Mouse (Mus musculus) testis, postnatal 14 days (tissue): ENCODE measurements around the gene Gm20388.

ENCODE experiments used
- DNase-seq: peaks from one replicate; pipeline ENCODE4 v3.0.0; 2021; ENCODE audit warnings: low spot score

Gene Gm20388

DNA sequence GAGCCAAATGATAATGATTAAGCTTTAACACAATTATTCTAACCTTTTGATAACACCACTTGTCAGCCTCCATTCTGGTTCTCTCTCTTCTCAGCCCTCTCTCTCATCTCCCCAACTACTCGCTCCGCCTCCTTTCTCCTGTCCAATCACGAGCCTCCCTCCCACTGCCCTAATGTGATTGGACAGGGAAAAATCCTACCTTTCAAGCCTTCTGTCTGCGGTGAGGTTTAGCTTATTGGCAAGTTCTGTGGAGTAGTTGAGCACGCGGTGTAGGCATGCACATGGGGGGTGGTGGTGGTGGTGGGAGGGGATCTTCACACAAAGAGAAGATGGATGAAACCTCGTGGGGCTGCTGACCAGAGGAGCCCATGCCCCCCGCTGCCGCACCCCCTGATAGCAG is 102.3 kb downstream of the Gm20388 start:
- no peak for DNase-seq

DNA sequence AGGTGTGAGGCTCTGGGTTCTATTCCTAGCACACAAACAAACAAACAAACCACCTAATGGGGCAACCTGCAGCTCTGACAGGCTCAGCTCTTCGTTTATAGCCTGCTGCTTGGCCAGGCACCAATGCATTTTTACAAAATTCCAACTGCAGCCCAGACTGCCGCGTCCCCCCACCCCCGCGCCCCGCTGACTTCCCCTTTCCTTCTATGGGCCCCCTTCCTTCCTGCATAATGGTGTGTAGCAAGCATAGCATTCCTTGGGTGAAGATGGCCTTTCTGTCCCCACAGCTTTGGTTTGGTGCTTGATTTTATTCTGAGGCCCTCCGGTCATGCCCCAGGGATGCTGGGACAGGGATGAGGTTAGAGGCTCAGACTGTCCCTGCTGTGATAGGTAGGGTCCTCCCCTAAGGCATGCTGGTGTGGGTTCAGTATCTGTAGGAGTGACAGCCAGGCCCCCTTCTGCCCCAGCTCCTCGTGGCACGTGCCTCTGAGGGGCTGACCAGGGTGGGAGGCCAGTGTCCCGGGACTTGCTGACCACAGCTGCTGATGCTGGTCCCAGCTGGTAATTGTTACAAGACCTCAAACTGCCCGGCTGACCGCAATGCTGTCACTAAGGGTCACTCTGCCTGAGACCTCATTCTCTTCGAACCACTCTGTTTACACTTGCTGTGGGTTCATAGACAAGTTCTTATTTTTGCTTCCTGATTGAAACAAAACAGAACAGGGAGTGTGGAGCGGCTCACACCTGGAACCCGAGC is 103.8 kb downstream of the Gm20388 start:
- DNase-seq = no peak

DNA sequence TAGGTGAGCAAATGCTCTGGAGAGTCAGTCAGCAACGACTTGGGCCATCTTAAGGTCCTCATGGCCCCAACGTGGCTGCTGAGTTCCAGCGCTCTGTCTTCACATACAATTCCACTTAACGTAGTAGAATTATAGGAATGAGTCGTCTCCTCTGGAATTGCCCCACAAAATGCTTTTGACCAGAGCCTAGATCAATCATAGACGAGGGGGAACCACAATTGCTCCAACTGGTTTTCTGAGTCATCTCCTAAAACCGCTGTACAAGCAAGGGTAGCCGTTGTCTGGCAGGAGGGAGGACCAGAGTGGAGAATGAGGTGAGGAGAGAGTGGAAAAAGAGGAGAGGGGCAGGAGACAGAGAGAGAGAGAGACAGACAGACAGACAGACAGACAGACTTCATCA is 105.3 kb downstream of the Gm20388 start:
- DNase-seq = no peak

DNA sequence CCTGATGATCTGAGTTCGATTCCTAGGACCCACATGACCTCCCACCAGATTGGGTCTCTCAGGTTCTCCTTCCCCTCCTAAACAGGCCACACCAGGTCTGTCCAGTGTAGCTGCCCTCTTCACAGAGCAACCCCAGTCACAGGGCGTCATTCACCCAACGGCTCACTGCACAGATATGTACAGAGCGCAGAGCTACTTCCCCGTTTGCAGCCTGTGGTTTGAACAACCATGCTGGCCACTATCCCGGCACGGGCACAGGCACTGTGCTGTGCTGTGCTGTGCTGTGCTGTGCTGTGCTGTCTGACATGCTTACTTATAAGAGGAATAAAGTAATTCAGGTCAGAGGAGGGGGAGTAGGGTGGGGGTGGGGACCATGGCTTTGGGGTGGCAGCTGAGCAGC is 105.8 kb downstream of the Gm20388 start:
- DNase-seq = no peak

DNA sequence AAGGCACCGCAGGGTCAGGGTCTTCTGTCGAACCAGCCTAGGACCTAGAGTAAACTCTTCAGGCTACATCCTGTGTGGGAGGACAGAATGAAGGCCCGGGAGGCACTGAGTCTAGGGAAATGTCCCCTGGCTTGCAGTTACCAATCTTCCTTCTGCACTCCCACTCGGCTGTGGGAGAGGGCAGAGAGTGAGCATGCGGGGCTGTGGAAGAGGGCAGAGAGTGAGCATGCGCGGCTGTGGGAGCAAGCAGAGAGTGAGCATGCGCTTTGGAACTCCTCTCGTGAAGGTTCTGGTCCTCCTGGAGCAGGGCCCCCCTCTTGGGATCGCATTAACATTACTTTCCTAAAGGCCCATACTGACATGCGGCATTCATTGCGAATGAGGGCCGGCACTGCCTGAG is 106.7 kb downstream of the Gm20388 start:
- peak; percentile 43 for DNase-seq

DNA sequence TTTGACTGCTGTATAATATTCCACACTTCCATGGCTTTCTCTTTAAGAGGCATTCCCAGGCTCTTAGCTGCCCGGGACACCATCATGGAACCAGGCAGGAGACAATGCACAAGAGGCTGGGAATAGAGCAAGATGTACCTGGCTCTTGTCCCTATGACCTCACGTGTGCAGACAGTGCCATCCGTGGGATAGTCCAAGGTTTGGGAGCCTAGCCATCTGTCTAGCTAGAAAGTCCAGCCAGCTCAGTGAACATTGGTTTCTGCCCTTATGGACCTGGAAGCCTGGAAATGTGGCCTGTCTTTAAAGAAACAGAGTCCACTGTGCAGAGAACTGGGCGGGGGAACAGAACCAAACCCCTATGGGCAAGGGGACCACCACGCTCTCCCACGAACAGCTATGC is 107.1 kb downstream of the Gm20388 start:
- no peak for DNase-seq

DNA sequence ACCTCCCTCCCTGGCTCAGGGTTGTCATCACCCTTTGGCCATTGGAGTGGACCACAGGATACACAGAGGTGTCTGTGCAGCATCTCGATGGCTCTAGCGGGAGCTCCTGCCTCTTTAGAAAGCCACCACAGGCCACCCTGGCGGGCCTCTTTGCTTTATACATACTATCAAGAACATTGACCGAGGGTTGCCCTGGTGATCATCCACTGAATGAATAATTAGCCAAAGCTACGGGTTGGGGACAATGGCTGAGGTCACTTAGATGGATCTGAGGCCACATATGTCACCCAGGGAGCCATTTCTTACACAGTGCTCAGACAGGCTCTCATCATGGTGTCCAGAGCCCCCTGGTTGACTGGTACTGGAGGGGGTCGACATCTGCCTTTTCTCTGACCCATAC is 107.7 kb downstream of the Gm20388 start:
- no peak for DNase-seq

DNA sequence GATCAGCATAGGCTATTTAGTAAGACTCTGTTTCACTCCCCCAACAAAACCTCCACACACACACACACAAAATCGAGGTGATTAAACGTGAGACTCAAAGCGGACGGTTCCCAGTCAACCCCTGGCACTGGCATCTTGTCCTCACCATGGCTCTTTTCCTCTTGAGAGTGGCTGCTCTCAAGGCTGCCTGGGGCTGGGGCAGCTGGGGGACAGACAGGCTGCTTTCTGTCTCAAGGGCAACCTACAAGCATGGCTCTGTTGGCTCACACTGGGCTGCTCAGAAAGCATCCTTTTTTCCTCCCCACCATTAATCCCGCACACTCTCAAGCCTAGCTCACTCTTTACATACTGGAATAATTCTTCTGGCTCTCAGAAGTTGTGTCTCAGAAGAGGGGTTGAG is 108.7 kb downstream of the Gm20388 start:
- DNase-seq = no peak

DNA sequence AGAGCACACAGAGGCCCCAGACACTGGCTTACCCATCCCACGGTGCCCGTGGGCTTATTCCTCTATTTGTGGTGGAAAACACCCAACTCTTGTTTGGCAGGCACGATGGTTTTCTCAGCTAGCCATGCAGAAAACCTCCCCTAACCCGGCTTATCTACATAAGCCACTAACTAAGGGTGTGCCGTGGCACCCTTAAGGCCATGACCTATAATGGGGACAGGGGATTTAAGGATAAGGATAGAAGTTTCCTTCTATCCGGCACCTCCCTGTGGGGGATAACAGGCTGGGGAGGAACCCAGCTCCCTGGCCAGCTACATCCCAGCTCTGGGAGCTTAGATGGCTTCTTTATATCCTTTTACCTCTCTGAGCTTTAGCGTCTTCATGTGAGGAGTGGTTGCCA is 109.7 kb downstream of the Gm20388 start:
- no peak for DNase-seq

DNA sequence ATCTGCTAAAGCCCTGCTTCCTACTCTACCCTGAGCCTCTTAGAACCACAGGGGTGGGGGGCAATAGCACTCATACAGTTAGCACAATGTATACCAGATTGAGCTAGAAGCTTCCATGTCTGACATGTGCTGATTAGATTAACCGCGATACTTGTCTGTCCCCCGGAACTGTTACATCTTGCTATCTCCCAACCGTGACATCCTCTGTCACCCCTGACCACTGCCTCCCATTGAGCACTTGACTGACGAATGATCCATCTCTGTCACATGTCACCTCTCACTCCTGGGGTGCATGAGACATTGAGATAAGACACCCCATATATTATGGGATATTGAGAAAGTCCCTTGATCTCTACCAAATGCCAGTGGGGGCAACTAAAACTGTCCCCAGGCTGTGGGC is 115.6 kb downstream of the Gm20388 start:
- no peak for DNase-seq

DNA sequence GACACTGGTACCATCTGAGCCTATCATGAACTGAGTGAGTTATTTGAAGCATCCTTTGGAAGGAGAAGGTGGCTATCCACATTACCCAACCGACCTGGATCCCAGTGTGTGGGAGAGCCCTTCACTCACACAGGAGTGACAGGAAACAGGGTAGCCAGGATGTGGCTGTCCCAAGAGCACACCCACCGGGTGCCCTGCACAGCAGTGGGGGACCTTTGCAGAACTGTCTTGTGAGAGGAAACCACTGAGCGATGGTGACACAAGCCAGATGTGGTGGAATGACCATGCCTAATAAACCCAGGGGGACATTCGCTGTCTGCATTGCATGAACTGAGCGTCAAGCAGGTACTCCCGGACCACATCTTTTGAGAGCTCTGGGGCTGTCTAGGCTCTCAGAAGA is 116.3 kb downstream of the Gm20388 start:
- DNase-seq = no peak

DNA sequence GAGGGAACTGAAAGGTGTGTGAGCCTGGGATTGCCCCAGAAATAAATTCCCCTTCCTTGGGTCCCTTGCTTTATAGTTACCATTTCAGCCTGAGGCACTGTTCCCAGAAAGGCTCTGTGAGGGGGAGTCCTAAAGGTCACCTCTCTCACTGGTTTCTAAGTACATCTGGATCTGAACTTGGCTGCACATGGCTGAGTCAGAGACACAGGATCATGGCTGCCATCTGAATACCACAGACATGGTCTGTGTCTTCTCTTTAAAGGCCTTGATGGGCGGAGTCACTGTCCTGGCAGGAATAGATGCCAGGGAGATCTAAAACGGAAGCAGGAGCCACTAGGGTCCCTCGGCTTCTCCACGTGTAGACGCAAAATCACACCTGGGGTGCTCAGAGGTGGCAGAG is 119.8 kb downstream of the Gm20388 start:
- no peak for DNase-seq

DNA sequence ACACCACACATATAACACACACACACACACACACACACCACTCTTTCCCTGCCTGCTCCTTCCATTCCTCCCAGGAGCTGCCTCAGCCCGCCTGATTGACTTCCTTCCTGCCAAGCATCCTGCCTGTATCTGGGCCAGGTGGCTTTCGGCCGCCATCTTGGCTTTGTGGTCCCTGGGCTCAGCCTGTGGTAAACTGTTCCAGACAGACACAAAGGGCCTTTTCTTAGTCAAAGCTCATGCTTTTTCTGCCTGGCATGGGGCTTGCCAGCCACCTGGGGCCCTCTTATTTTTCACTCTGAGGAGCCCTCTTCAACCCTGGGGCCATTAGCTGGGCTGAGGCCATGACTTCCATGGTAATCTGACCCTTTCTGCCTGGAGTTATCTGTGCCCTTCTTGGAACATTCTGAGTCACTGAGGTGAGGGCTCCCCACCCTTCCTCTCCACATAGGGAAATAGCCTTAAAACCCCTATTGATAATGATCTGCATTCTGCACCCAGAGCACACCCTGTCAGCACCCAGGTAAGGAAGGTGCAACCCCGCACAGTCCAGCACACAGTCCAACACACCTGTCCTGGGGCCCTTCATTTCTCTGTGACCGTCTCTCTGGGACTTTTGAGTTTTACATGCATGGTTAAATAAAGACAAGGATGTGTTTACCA is 122.0 kb downstream of the Gm20388 start:
- no peak for DNase-seq

DNA sequence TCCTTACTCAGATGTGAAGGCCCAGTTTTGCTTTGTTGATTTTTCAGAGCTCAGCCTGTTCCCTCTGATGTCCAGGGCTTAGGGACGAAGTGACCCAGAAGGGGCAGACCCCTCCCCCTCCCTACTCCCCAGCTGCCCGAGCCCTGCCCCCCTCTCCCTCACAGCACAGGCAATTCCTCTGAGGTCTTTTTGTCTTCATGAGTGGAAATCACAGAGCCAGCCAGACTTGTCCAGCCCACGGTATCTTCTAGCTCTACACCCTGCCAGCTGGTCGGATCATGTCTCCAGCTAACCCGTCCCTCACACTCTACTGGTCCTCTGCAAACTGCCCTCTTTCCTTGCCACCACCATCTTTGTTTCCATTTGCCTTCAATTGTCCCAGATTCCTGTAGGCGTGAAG is 123.8 kb downstream of the Gm20388 start:
- peak; percentile 30 for DNase-seq

DNA sequence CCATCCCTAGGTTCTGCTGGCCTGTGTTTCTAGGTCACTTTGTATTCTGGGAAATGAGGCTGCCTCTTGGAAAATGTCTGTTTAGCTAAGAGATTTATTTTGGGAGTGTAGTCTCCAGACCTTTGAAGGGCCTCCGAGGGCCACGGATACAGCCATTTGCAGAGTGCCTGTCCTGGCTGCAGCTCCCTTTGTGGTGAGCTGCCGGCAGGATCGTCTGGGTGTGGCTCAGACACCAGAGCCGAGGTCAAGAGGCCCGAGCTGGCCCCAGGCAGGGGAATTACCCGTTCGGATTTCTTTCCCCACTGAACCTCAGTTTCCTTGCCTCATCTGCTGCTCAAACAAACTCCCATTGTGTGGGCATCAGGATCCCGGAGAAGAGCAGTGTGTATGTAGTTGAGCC is 125.5 kb downstream of the Gm20388 start:
- no peak for DNase-seq

DNA sequence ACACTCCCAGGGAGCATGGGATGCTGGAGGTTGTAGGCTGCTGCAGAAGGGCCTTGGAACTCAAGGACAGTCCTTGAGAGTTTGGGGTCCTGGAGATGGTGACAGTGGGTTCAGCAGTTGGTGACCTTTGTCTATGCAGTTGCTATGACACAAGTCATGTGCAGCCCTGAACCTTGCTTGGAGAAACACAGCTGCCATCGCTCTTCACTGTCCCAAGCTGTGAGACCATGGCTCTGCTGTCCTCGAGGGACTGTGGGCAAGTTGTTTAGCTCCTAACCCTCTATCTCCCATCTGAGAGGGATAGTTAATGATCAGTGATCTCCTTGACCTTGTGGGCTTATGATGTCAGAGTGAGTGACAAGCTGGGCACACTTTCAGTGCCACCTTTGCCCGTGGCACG is 125.9 kb downstream of the Gm20388 start:
- no peak for DNase-seq

DNA sequence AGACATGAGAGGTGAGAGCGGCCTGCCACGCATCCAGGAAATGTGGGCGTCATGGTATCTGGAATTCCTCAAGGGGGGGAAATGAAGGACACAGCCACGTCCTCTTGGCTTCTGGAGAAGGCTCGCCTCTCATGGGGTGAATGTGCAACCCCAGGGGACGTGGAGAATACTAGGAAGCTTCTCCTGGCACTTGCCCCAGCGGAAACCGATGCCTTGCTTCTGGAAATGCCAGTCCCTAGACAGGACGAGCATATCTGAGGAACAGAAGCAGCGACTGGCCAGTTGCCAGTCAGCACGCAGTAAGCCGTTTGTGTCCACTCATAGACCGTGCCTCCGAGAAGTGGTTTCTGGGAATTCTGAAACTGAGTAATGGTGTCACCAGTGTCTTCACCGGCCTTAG is 126.6 kb downstream of the Gm20388 start:
- DNase-seq = no peak

DNA sequence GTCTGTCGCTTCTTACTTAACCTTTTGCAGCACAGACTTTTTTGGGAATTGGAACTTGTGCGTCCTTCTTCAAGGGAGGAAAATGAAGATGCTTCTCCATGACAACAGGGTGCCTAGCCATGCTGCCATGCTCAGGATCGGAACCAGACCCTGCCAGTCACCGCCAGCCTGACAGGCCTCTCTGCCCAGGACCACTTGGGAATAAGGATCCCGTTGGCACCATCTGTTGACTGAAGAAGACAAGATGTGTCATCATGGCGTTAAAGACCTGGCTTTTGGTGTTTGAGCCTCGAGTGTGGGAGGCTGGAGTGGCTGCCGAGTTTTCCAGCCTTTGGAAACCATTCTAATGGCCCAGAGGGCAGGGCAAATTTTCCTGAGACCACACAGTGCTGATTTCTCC is 127.0 kb downstream of the Gm20388 start:
- no peak for DNase-seq

DNA sequence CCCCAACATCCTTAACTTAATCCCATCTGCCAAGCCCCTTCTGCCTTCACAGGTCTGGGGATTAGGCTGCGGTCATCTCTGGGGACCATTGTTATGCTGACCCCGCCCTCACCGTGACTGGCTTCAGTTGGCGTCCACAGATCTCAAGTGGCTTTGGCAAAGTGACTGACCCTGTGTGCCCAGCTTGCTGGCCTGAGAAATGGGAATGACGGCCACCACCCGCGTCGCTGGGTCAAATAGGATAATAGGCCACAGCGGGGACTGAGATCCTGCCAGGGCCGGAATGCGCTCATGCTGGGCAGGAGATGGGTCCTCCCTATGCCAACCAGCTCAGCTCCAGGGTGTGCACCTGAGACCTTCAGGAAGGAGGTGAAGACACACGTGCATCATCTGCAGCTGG is 128.1 kb downstream of the Gm20388 start:
- DNase-seq = no peak

DNA sequence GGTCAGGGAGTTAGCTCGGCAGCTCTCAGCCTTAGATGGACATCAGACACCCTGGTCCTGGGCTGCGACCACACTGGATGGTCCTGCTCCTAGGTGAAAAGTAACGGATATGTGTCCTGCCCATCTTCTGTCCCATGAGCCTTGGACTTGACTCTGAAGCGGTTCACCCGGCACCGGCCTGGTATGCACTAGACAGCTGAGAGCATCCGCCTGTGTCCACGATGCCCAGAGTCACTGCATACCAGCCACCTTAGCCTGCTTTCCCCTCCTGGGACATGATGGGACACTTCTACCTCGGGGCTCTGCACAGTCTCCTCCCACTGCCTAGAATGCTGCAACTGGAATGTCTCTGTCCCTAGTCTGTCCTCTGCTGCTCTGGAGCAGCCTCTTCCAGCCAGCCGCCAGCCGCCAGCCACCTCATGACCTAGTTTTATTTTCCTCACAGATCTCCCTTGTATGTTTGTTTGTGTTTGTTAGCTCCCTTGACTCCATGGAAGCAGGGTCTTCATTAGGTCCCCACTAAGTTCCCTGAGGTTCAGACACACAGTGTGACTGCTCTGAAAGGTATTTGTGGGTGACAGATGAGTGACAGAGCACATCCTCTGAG is 128.8 kb downstream of the Gm20388 start:
- no peak for DNase-seq

DNA sequence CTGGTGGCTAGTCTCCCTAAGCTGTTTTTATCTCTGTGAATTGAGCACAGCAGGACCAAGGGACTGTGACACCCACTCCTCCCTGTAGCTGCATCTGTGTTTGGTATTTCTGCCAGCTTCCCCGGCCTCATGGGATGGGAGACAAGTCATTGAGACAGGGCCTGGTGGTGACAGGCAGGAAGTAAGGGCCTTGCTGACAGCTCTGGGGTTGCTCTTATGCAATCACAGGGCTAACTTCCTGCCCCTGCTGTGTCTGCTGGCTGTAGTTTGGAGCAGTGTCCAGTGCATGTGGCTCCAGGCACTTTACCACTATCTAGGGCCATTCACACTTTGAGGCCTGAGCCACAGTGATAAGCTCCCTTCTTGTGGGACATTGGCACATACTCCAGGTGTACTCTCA is 130.2 kb downstream of the Gm20388 start:
- DNase-seq = no peak

DNA sequence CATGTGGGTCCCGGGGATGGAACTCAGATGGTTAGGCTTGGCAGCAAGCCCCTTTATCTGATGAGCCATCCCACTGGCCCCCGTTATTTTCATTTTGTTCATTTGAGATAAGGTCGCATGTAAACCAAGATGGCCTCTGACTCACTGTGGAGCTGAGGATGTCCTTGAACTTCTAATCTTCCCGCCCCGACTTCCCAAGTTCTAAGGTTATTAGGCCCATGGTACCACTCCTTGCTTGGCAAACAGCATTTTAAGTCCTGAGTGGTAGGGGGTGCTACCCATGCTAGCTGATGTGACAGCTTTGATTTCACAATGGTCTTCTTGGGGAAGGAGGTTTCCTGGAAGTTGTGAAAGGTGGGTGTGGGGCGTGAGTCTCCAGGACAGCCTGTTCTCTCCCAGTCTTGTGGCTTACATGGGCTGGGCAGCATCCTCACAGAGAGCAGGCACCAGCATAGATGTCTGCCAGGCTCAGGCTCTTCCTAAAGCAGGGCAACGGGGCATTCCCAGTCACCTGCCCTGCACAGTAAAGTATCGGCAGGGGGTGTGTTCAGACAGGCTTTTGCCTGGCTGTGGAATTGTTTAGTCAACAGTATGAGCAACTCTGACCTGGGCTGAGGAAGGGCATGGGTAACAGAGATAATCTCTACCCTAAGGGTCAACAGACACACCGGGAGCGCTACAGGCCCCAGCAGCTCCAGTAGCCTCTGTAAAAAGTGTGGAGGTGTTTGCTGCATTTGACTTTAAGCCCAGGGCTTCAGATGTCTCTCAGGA is 132.1 kb downstream of the Gm20388 start:
- no peak for DNase-seq

DNA sequence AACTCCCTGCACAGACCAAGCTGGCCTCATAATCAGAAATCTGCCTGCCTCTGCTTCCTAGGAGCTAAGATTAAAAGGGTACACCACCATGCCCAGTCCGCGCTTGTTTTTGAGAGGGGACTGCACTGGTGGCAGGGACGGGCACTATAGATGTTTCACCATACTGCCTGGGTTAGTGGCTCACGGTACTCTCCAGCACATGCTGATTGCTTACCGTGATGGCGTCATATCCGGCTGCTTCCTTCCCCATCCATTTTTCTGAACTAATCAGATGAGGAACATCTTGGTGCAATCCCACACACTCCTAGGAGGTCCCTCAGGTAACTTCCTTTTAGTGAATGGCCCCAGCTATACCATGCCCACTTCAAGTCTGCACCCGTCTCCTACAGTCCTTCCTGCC is 134.3 kb downstream of the Gm20388 start:
- DNase-seq = no peak
